Mouse (Mus musculus) lung, adult 2 months (tissue): ENCODE results near the gene Adgra3.

Experiments used
- CTCF ChIP-seq: fragments of 200-500 bp; IDR thresholded peaks from 2 replicates; pipeline ENCODE4 v1.5.1; 2011; ENCODE audit warnings: mild to moderate bottlenecking, low read length, control low read depth; ENCODE audit not compliant: insufficient read depth
- POLR2A ChIP-seq: fragments of 200-500 bp; IDR thresholded peaks from 2 replicates; pipeline ENCODE4 v1.6.1; 2011; ENCODE audit warnings: low read depth, mild to moderate bottlenecking, control low read depth, low read length, borderline replicate concordance; ENCODE audit errors: extremely low read depth

DNA sequence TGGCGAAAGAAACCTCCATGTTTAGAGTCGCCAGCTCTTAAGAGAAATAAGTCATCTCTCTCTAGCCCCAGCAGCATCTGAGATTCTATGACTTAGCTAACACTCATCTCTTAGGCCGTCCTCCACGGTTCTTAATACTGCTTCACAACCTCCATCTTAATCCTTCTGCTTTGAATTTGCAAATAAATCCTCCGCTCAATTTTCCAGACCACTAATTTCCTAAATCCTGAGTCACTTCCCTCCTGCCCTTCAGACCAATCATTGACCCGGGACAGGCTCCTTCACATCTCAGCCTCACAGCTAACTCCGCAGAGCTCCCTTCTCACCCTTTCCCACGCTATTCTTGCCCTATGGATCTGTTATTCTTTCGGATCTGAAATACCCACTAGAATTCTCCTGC, 25.1 kb downstream of the Adgra3 start:
- no peak for TF ChIP-seq POLR2A
- no peak for TF ChIP-seq CTCF
